Mouse (Mus musculus): ENCODE measurements around the gene Pbx2.

DNA sequence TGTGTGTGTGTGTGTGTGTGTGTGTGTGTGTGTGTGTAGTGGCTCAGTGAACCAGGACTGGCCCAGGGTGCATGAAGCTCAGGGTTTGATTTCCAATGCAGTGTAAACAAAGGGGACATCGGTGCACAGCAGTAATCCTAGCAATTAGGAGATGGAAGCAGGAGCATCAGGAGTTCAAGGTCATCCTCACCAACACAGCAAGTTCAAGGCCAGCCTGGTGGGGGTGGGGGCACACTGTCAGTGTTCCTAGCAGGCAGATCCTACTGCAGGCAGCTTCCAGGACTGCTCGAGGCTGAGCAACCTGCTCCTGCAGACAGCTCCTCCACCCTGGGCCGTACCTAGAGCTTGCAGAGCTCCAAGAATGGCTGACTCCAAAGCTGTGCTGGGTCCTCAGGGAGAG lies 28.5 kb upstream of the Pbx2 start:
- TF ChIP-seq POLR2A (IDR thresholded peaks at IDR 0.05; ENCODE audit: borderline replicate concordance, extremely low read depth, low read depth, low read length), result no peak
- TF ChIP-seq CTCF (IDR thresholded peaks at IDR 0.05; ENCODE audit: insufficient read depth, low read length), result no peak

Measured in lung, adult 2 months (tissue).